Comparison of ENCODE assay signal across 9 mouse cellular contexts in genomic region chr3:95105586-95106337, GRCm38 (mm10). TPM values are rescaled to one million over a fixed set of nuclear protein-coding genes. Genes with fewer than 3 reads are reported as not detected.
DNase-seq lines count a peak whose midpoint lies in the region; ATAC-seq and TF ChIP-seq lines count a peak whose summit lies in the region.
"Had no signal": no experiment of that assay in that cellular context is flagged by ENCODE, and none has a peak within 500 bp of the region (broad histone marks: within the 10 kb centered on the region; RNA-seq: fewer than 3 reads in every experiment).

No protein-coding gene starts in this region.

- no peak for DNase-seq in testis, postnatal 14 days (ENCODE audit: low spot score)
- DNase-seq in retina, embryonic 14.5 days (ENCODE audit: low spot score) = peak; percentile 9
- no peak for DNase-seq in adrenal gland, postnatal 10 days
- DNase-seq in cerebellum, adult 9-11 months = no peak
- DNase-seq in kidney, postnatal 25 days = no peak

- 0% methylated on average over 16 of the region's 16 CpGs for WGBS in embryonic facial prominence, embryonic 15.5 days
- under 1% methylated on average over 16 of the region's 16 CpGs for WGBS in limb, embryonic 15.5 days

- no peaks in the 10 kb centered on the region for H3K9me3 ChIP-seq in embryonic facial prominence, embryonic 15.5 days (replicated peaks)
- no peaks in the 10 kb centered on the region for H3K9me3 ChIP-seq in limb, embryonic 15.5 days

- ATAC-seq in embryonic facial prominence, embryonic 15.5 days (ENCODE audit: insufficient number of reproducible peaks, low FRiP score, low TSS enrichment, low read depth) = no peak; the same call in 1 of the 2 replicates
- ATAC-seq in limb, embryonic 15.5 days (ENCODE audit: insufficient number of reproducible peaks, low FRiP score, low TSS enrichment, low read depth) = no peak

- H3K4me3 ChIP-seq in testis, adult 2 months (ENCODE audit: control insufficient read depth, low read depth, low read length) = peak overlapping the region; percentile 86
- H3K4me3 ChIP-seq in embryonic facial prominence, embryonic 15.5 days (replicated peaks) = peak overlapping the region; percentile 96
- H3K4me3 ChIP-seq in limb, embryonic 15.5 days = peak overlapping the region; percentile 93

- peak overlapping the region; percentile 91 for H3K27ac ChIP-seq in testis, adult 2 months (ENCODE audit: control insufficient read depth, insufficient read depth, low read depth, low read length)
- peak overlapping the region; percentile 88 for H3K27ac ChIP-seq in embryonic facial prominence, embryonic 15.5 days (replicated peaks)
- H3K27ac ChIP-seq in limb, embryonic 15.5 days = peak overlapping the region; percentile 87

- no peak for TF ChIP-seq POLR2A in testis, adult 2 months (IDR thresholded peaks at IDR 0.05; ENCODE audit: control insufficient read depth, low read depth, low read length)

- H3K9ac ChIP-seq in embryonic facial prominence, embryonic 15.5 days = peak overlapping the region; percentile 96
- peak overlapping the region; percentile 87 for H3K9ac ChIP-seq in limb, embryonic 15.5 days

- H3K4me2 ChIP-seq in embryonic facial prominence, embryonic 15.5 days (replicated peaks) = peak overlapping the region; percentile 72
- H3K4me2 ChIP-seq in limb, embryonic 15.5 days = peak overlapping the region; percentile 60

- no peaks in the 10 kb centered on the region for H3K36me3 ChIP-seq in testis, adult 2 months (ENCODE audit: control insufficient read depth, insufficient read depth, low read length)
- no peaks in the 10 kb centered on the region for H3K36me3 ChIP-seq in embryonic facial prominence, embryonic 15.5 days
- peaks cover 10% of the 10 kb centered on the region; the same call in 1 of the 2 replicates for H3K36me3 ChIP-seq in limb, embryonic 15.5 days

- H3K27me3 ChIP-seq in testis, adult 2 months (ENCODE audit: control insufficient read depth, insufficient read depth, low read length) = no peaks in the 10 kb centered on the region
- no peaks in the 10 kb centered on the region for H3K27me3 ChIP-seq in embryonic facial prominence, embryonic 15.5 days
- no peaks in the 10 kb centered on the region for H3K27me3 ChIP-seq in limb, embryonic 15.5 days

- TF ChIP-seq CTCF in testis, adult 2 months (IDR thresholded peaks at IDR 0.05; ENCODE audit: control insufficient read depth, insufficient read depth, insufficient replicate concordance, low read depth, low read length) = no peak

- no peaks in the 10 kb centered on the region for H3K4me1 ChIP-seq in testis, adult 2 months (ENCODE audit: control insufficient read depth, insufficient read depth, low read length)
- peaks cover 11% of the 10 kb centered on the region for H3K4me1 ChIP-seq in embryonic facial prominence, embryonic 15.5 days
- peaks cover 7% of the 10 kb centered on the region for H3K4me1 ChIP-seq in limb, embryonic 15.5 days

RNA-seq across cellular contexts. Expression of gene Pip5k1a, which starts 1.0 kb away (rescaled TPM):
- polyA plus RNA-seq in testis, adult 2 months (2012; rRNA removed) = 14.4 and 17.8 TPM in 2 replicates
- polyA plus RNA-seq in embryonic facial prominence, embryonic 15.5 days (2015; fragmentation: Nextera tagmentation; extraction: Ambion mirVana) = 22.3 and 23.0 TPM in 2 replicates
- polyA plus RNA-seq in limb, embryonic 15.5 days (2015; fragmentation: Nextera tagmentation; extraction: Ambion mirVana) = 19.4 and 22.0 TPM in 2 replicates
- total RNA-seq in adrenal gland, postnatal 10 days (2021) = 10 to 100 TPM; 35.0 to 40.3 TPM

RNA-seq across cellular contexts. Expression of gene Vps72, which starts 5.1 kb away (rescaled TPM):
- polyA plus RNA-seq in testis, adult 2 months (2012; rRNA removed) = 31.8 and 32.6 TPM in 2 replicates
- 142 and 162 TPM in 2 replicates for polyA plus RNA-seq in embryonic facial prominence, embryonic 15.5 days (2015; fragmentation: Nextera tagmentation; extraction: Ambion mirVana)
- 139 and 141 TPM in 2 replicates for polyA plus RNA-seq in limb, embryonic 15.5 days (2015; fragmentation: Nextera tagmentation; extraction: Ambion mirVana)
- total RNA-seq in adrenal gland, postnatal 10 days (2021) = 10 to 100 TPM; 56.2 to 69.5 TPM

RNA-seq across cellular contexts. Expression of gene Tmod4, which starts 18.5 kb away (rescaled TPM):
- 8.6 and 10.4 TPM in 2 replicates for polyA plus RNA-seq in testis, adult 2 months (2012; rRNA removed)
- polyA plus RNA-seq in embryonic facial prominence, embryonic 15.5 days (2015; fragmentation: Nextera tagmentation; extraction: Ambion mirVana) = 1.7 and 3.8 TPM in 2 replicates
- 4.2 and 12.9 TPM in 2 replicates for polyA plus RNA-seq in limb, embryonic 15.5 days (2015; fragmentation: Nextera tagmentation; extraction: Ambion mirVana)
- 10 to 100 TPM in 1 of 2 experiments, 1 to 10 TPM in 1; 8.1 to 25.3 TPM for total RNA-seq in adrenal gland, postnatal 10 days (2021)
- total RNA-seq: left cerebral cortex, postnatal 25 days had no signal

RNA-seq across cellular contexts. Expression of gene Scnm1, which starts 28.0 kb away (rescaled TPM):
- 41.4 and 43.3 TPM in 2 replicates for polyA plus RNA-seq in testis, adult 2 months (2012; rRNA removed)
- polyA plus RNA-seq in embryonic facial prominence, embryonic 15.5 days (2015; fragmentation: Nextera tagmentation; extraction: Ambion mirVana) = 73.0 and 79.5 TPM in 2 replicates
- polyA plus RNA-seq in limb, embryonic 15.5 days (2015; fragmentation: Nextera tagmentation; extraction: Ambion mirVana) = 61.2 and 67.2 TPM in 2 replicates
- total RNA-seq in adrenal gland, postnatal 10 days (2021) = 10 to 100 TPM; 30.6 to 38.6 TPM

RNA-seq across cellular contexts. Expression of gene Lysmd1, which starts 28.1 kb away (rescaled TPM):
- 7.5 and 7.9 TPM in 2 replicates for polyA plus RNA-seq in testis, adult 2 months (2012; rRNA removed)
- 16.9 and 17.4 TPM in 2 replicates for polyA plus RNA-seq in embryonic facial prominence, embryonic 15.5 days (2015; fragmentation: Nextera tagmentation; extraction: Ambion mirVana)
- 17.9 and 18.5 TPM in 2 replicates for polyA plus RNA-seq in limb, embryonic 15.5 days (2015; fragmentation: Nextera tagmentation; extraction: Ambion mirVana)
- total RNA-seq in adrenal gland, postnatal 10 days (2021) = 1 to 10 TPM; 9.2 to 9.8 TPM
